Mouse (Mus musculus): ENCODE data around the gene Chst10.

GRCm38 (mm10) chr1:38936780-38937179, 38.8 kb upstream of the Chst10 start:
- TF ChIP-seq CTCF (IDR thresholded peaks at IDR 0.05; ENCODE audit: low read depth) (peak; percentile 81), EP300 (IDR thresholded peaks at IDR 0.05; ENCODE audit: low read depth) (no peak)

Measured in liver, embryonic 14.5 days (tissue).